Mouse (Mus musculus): Measurements from ENCODE around the gene Gm3373. TPM values are rescaled to one million over a fixed set of nuclear protein-coding genes. Genes with fewer than 3 reads are reported as not detected.
"Not testable (repeated sequence)": the region's sequence is repeated elsewhere in the genome, so short reads cannot be mapped to it uniquely, and the experiment has no call there.

Gene Gm3373
- polyA plus RNA-seq (2014; fragmentation: Nextera tagmentation; extraction: Ambion mirVana): 0.17 and 0.46 TPM in 2 replicates

DNA sequence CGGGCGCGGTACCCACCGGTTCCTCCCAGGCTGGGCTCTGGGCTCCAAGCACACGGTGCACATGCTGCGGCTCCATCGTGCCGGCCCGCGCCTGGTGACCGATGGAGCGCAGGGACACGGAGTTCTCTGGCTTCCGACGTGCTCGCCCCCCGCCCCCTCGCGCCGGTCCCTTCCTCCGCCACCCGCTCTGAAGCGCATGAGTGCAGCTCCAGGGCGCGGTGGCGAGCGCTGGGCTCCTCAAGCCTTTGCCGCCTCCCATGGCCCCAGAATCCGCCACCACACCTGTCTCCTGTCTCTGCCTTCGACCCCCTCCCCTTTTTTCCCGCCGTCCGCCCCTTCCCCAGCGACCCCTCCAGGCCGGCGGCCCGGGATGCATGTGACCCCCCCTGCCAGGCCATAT is at the start of gene Gm3373:
TSS of gene Gm3373 (minus strand) at position 101 of the 400 bp plus-strand sequence.
- ATAC-seq (replicated peaks; ENCODE audit: insufficient number of reproducible peaks, low FRiP score, low TSS enrichment, low read depth); H3K27ac ChIP-seq (replicated peaks; ENCODE audit: low read depth, low read length); H3K4me2 ChIP-seq (ENCODE audit: low read depth, low read length); H3K4me3 ChIP-seq (ENCODE audit: low read depth, low read length); H3K9ac ChIP-seq (replicated peaks; ENCODE audit: low read length); H3K27me3 ChIP-seq (ENCODE audit: control insufficient read depth, insufficient read depth, low read length); H3K9me3 ChIP-seq (replicated peaks; ENCODE audit: control insufficient read depth, low read length); DNase-seq (ENCODE audit: low spot score); H3K4me1 ChIP-seq (ENCODE audit: control insufficient read depth, insufficient read depth, low read length); H3K36me3 ChIP-seq (replicated peaks; ENCODE audit: control insufficient read depth, insufficient read depth, low read depth, low read length): not testable (repeated sequence)
- WGBS: no CpG with 5 or more reads among the region's 37 CpGs

DNA sequence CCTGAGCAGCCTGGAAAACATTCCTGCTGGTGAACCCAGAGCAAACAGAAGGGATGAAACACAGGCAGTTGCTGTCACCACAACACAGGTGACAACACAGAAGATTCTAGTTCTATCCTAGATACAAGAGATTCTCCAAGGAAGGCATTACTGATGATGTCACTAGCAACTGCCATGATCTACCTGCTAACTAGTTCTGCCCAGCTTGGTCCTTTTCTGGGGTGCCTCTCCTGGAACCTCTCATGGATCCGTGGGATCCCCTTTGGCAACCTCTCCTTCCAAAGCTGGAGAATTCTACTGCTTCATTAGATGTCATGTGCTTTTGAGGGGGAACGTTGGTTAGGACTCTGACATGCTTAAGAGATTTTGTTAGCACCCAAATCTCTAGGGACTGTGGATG is 54.0 kb downstream of the Gm3373 start, which contains the start of gene Gm9603:
TSS of gene Gm9603 (minus strand) at position 101 of the 400 bp plus-strand sequence.
- H3K27me3 ChIP-seq (ENCODE audit: control insufficient read depth, insufficient read depth, low read length); H3K9ac ChIP-seq (replicated peaks; ENCODE audit: low read length); H3K9me3 ChIP-seq (replicated peaks; ENCODE audit: control insufficient read depth, low read length); H3K4me1 ChIP-seq (ENCODE audit: control insufficient read depth, insufficient read depth, low read length); H3K4me2 ChIP-seq (ENCODE audit: low read depth, low read length); H3K27ac ChIP-seq (replicated peaks; ENCODE audit: low read depth, low read length); H3K4me3 ChIP-seq (ENCODE audit: low read depth, low read length); H3K36me3 ChIP-seq (replicated peaks; ENCODE audit: control insufficient read depth, insufficient read depth, low read depth, low read length); ATAC-seq (replicated peaks; ENCODE audit: insufficient number of reproducible peaks, low FRiP score, low TSS enrichment, low read depth); DNase-seq (ENCODE audit: low spot score): not testable (repeated sequence)
- WGBS: no CpG with 5 or more reads among the region's 2 CpGs

Other genes starting within 250 kb of the Gm3373 start
- 1.9 and 2.8 TPM in 2 replicates for gene Gm3488, start 239.9 kb downstream of the Gm3373 start, polyA plus RNA-seq (2014; fragmentation: Nextera tagmentation; extraction: Ambion mirVana)
- gene Gm3532, start 203.1 kb downstream of the Gm3373 start, polyA plus RNA-seq (2014; fragmentation: Nextera tagmentation; extraction: Ambion mirVana): not detected in 2 replicates
- not detected in 2 replicates for gene Gm8265, start 108.5 kb downstream of the Gm3373 start, polyA plus RNA-seq (2014; fragmentation: Nextera tagmentation; extraction: Ambion mirVana)
- gene Gm9603, start 54.1 kb downstream of the Gm3373 start, polyA plus RNA-seq (2014; fragmentation: Nextera tagmentation; extraction: Ambion mirVana): not detected in 2 replicates
- gene Gm3383, start 66.4 kb upstream of the Gm3373 start, polyA plus RNA-seq (2014; fragmentation: Nextera tagmentation; extraction: Ambion mirVana): 1.7 and 1.9 TPM in 2 replicates
- gene Gm3424, start 88.8 kb upstream of the Gm3373 start, polyA plus RNA-seq (2014; fragmentation: Nextera tagmentation; extraction: Ambion mirVana): not detected in 2 replicates
- 0.17 and 0.39 TPM in 2 replicates for gene Gm8237, start 138.8 kb upstream of the Gm3373 start, polyA plus RNA-seq (2014; fragmentation: Nextera tagmentation; extraction: Ambion mirVana)
- 0.52 and 0.99 TPM in 2 replicates for gene Gm3248, start 220.2 kb upstream of the Gm3373 start, polyA plus RNA-seq (2014; fragmentation: Nextera tagmentation; extraction: Ambion mirVana)
- gene Gm3453, start 237.6 kb upstream of the Gm3373 start, polyA plus RNA-seq (2014; fragmentation: Nextera tagmentation; extraction: Ambion mirVana): not detected in 2 replicates

Measured in embryonic facial prominence, embryonic 11.5 days (tissue).